9 mouse cellular contexts compared by ENCODE assay signal in genomic region chr12:100421538-100421937, GRCm38 (mm10).
DNase-seq lines count a peak whose midpoint lies in the region; ATAC-seq and TF ChIP-seq lines count a peak whose summit lies in the region.
"Had no signal": no experiment of that assay in that cellular context is flagged by ENCODE, and none has a peak within 500 bp of the region (broad histone marks: within the 10 kb centered on the region; RNA-seq: fewer than 3 reads in every experiment).

No protein-coding gene starts in this region.

- no peaks in the 10 kb centered on the region for H3K79me2 ChIP-seq in CH12.LX (replicated peaks; ENCODE audit: control insufficient read depth, extremely low read depth, insufficient read depth, poor library complexity, severe bottlenecking)

- H3K9me3 ChIP-seq in CH12.LX (replicated peaks; ENCODE audit: low read length): no peaks in the 10 kb centered on the region
- no peaks in the 10 kb centered on the region for H3K9me3 ChIP-seq in midbrain, embryonic 16.5 days (replicated peaks; ENCODE audit: control insufficient read depth, low read length, poor library complexity, severe bottlenecking)
- H3K9me3 ChIP-seq: limb, embryonic 12.5 days had no signal

- TF ChIP-seq EP300 in CH12.LX (IDR thresholded peaks at IDR 0.05; ENCODE audit: low read length): no peak

- dilution Hi-C loops in CH12.LX (cut with MboI; ENCODE audit: extremely low pct_ligation_motif_present, extremely low pct_unique_long_range_greater_than_20kb, low sequenced_read_pairs): no loop called here

- peak; percentile 52 for ATAC-seq in midbrain, embryonic 16.5 days

- in situ Hi-C loops in CH12.LX (cut with MboI; ENCODE audit: low pct_ligation_motif_present, low pct_unique_long_range_greater_than_20kb, low sequenced_read_pairs): loop anchor here (10.0 kb wide), 1 partner anchor 257 kb away; no protein-coding TSS in a partner anchor

- WGBS in kidney, adult 2 months: 72% methylated on average over 6 of the region's 6 CpGs
- WGBS in midbrain, embryonic 16.5 days: 52% methylated on average over 6 of the region's 6 CpGs

- no peak for TF ChIP-seq POLR2A in kidney, adult 2 months (IDR thresholded peaks at IDR 0.05; ENCODE audit: low read depth, low read length)
- TF ChIP-seq POLR2A in CH12.LX (IDR thresholded peaks at IDR 0.05; ENCODE audit: low read depth, low read length): no peak

- H3K4me3 ChIP-seq in kidney, adult 2 months (ENCODE audit: insufficient read depth, low read depth, low read length): no peak overlapping the region
- no peak overlapping the region for H3K4me3 ChIP-seq in CH12.LX (replicated peaks in 1 of 3; ENCODE audit: low read depth in 2 of 3, low read length in 2 of 3, poor library complexity in 1 of 3)
- H3K4me3 ChIP-seq in midbrain, embryonic 16.5 days (ENCODE audit: low read depth, low read length): no peak overlapping the region
- H3K4me3 ChIP-seq: limb, embryonic 12.5 days had no signal

- no peak overlapping the region for H3K27ac ChIP-seq in kidney, adult 2 months (ENCODE audit: insufficient read depth, low read depth, low read length)
- H3K27ac ChIP-seq in CH12.LX (ENCODE audit: insufficient read depth, low read depth): no peak overlapping the region
- peak overlapping the region; percentile 6; the same call in 1 of the 2 replicates for H3K27ac ChIP-seq in midbrain, embryonic 16.5 days (ENCODE audit: low read length)
- H3K27ac ChIP-seq: limb, embryonic 12.5 days had no signal

- H3K4me2 ChIP-seq in CH12.LX (ENCODE audit: insufficient read depth, low read depth, poor library complexity, severe bottlenecking): no peak overlapping the region
- no peak overlapping the region for H3K4me2 ChIP-seq in midbrain, embryonic 16.5 days (ENCODE audit: low read length)
- H3K4me2 ChIP-seq: limb, embryonic 12.5 days had no signal

- no peak overlapping the region for H3K9ac ChIP-seq in CH12.LX (ENCODE audit: insufficient read depth, low read depth)
- no peak overlapping the region for H3K9ac ChIP-seq in midbrain, embryonic 16.5 days (ENCODE audit: low read depth, low read length)
- H3K9ac ChIP-seq: limb, embryonic 12.5 days had no signal

- no peaks in the 10 kb centered on the region for H3K27me3 ChIP-seq in kidney, adult 2 months (replicated peaks; ENCODE audit: control insufficient read depth, insufficient read depth, low read length)
- no peaks in the 10 kb centered on the region for H3K27me3 ChIP-seq in CH12.LX (replicated peaks)
- no peaks in the 10 kb centered on the region for H3K27me3 ChIP-seq in midbrain, embryonic 16.5 days (ENCODE audit: control insufficient read depth, insufficient read depth, low read depth, low read length)
- H3K27me3 ChIP-seq: limb, embryonic 12.5 days had no signal

- TF ChIP-seq RAD21 in CH12.LX (IDR thresholded peaks at IDR 0.05; ENCODE audit: low read depth, low read length): peak; percentile 69

- no peaks in the 10 kb centered on the region; the same call in 1 of the 2 replicates for H3K36me3 ChIP-seq in kidney, adult 2 months (ENCODE audit: control insufficient read depth, insufficient read depth, low read length)
- peaks cover 0 to 16% of the 10 kb centered on the region in 2 experiments for H3K36me3 ChIP-seq in CH12.LX (replicated peaks in 1 of 2; ENCODE audit: control insufficient read depth in 1 of 2, insufficient read depth in 1 of 2, low read length in 1 of 2)
- no peaks in the 10 kb centered on the region for H3K36me3 ChIP-seq in midbrain, embryonic 16.5 days (ENCODE audit: control insufficient read depth, insufficient read depth, low read length)
- H3K36me3 ChIP-seq: limb, embryonic 12.5 days had no signal

- peak; percentile 30; the same call in 1 of the 2 replicates for TF ChIP-seq CTCF in kidney, adult 2 months (conservative IDR thresholded peaks at IDR 0.05; ENCODE audit: insufficient read depth, insufficient read length, low read depth, low read length)
- TF ChIP-seq CTCF in CH12.LX (conservative IDR thresholded peaks at IDR 0.05 in 1 of 2, IDR thresholded peaks at IDR 0.05 in 1 of 2; ENCODE audit: low read depth in 2 of 2, low read length in 2 of 2): peak in 1 of 2 experiments; percentile 68; a peak in 2 of 4 replicates

- peaks cover 7% of the 10 kb centered on the region; the same call in 1 of the 2 replicates for H3K4me1 ChIP-seq in kidney, adult 2 months (ENCODE audit: control insufficient read depth, insufficient read depth, low read length)
- H3K4me1 ChIP-seq in CH12.LX (ENCODE audit: control insufficient read depth in 1 of 2, insufficient read depth in 2 of 2): peaks cover 7 to 33% of the 10 kb centered on the region in 2 experiments
- H3K4me1 ChIP-seq in midbrain, embryonic 16.5 days (ENCODE audit: control insufficient read depth, insufficient read depth, low read length): peaks cover 17% of the 10 kb centered on the region; the same call in 1 of the 2 replicates

- peak; percentile 37 for DNase-seq in kidney, adult 2 months
- no peak for DNase-seq in kidney, adult 18-20 months
- peak; percentile 60 for DNase-seq in CH12.LX (ENCODE audit: extremely low read depth)
- DNase-seq in cerebellum, adult 11-12 months: peak; percentile 73
- DNase-seq in forelimb bud, embryonic 11.5 days (ENCODE audit: low read depth, low spot score): peak; percentile 35
- peak; percentile 39 to 56 for DNase-seq in kidney, postnatal 4 days
- DNase-seq in thymus, postnatal 36 days: peak; percentile 15 to 24

TF ChIP-seq in CH12.LX, 34 proteins besides CTCF, POLR2A, EP300 and RAD21:
- TF ChIP-seq UBTF (IDR thresholded peaks at IDR 0.05; ENCODE audit: low read depth, low read length): no peak
- TF ChIP-seq USF1 (IDR thresholded peaks at IDR 0.05; ENCODE audit: low read depth, low read length): no peak
- peak; percentile 62 for TF ChIP-seq SMC3 (IDR thresholded peaks at IDR 0.05; ENCODE audit: low read depth, low read length)
TF ChIP-seq in CH12.LX: peak in this region for 1.
